Mouse (Mus musculus): ENCODE data around the gene Acot6. TPM values are rescaled to one million over a fixed set of nuclear protein-coding genes. Genes with fewer than 3 reads are reported as not detected.
"Not testable (repeated sequence)": the region's sequence is repeated elsewhere in the genome, so short reads cannot be mapped to it uniquely, and the experiment has no call there.

Acot6 gene
- polyA plus RNA-seq, 1 experiment from 2014 or later, result 1.0 TPM

GRCm38 (mm10) chr12:84062336-84062735 is 38.1 kb upstream of the Acot6 start:
- DNase-seq (ENCODE audit: low spot score) (no peak), ATAC-seq (replicated peaks; ENCODE audit: insufficient number of reproducible peaks, low FRiP score, low TSS enrichment, low read depth) (no peak)
- Histone ChIP-seq H3K27ac (replicated peaks; ENCODE audit: low read depth, low read length) (no peak overlapping the region), H3K4me3 (ENCODE audit: low read depth, low read length) (no peak overlapping the region), H3K27me3 (ENCODE audit: control insufficient read depth, insufficient read depth, low read length) (no peaks in the 10 kb centered on the region), H3K9ac (replicated peaks; ENCODE audit: low read length) (no peak overlapping the region), H3K9me3 (replicated peaks; ENCODE audit: control insufficient read depth, low read length) (no peaks in the 10 kb centered on the region), H3K36me3 (replicated peaks; ENCODE audit: control insufficient read depth, insufficient read depth, low read depth, low read length) (no peaks in the 10 kb centered on the region), H3K4me2 (ENCODE audit: low read depth, low read length) (no peak overlapping the region), H3K4me1 (ENCODE audit: control insufficient read depth, insufficient read depth, low read length) (no peaks in the 10 kb centered on the region)
- WGBS, result 91% methylated on average over 20 of the region's 20 CpGs

GRCm38 (mm10) chr12:84063228-84063627 is 37.2 kb upstream of the Acot6 start:
- Histone ChIP-seq H3K9ac (replicated peaks; ENCODE audit: low read length) (no peak overlapping the region), H3K36me3 (replicated peaks; ENCODE audit: control insufficient read depth, insufficient read depth, low read depth, low read length) (no peaks in the 10 kb centered on the region), H3K9me3 (replicated peaks; ENCODE audit: control insufficient read depth, low read length) (no peaks in the 10 kb centered on the region), H3K4me1 (ENCODE audit: control insufficient read depth, insufficient read depth, low read length) (no peaks in the 10 kb centered on the region), H3K4me2 (ENCODE audit: low read depth, low read length) (no peak overlapping the region), H3K27ac (replicated peaks; ENCODE audit: low read depth, low read length) (no peak overlapping the region), H3K4me3 (ENCODE audit: low read depth, low read length) (no peak overlapping the region), H3K27me3 (ENCODE audit: control insufficient read depth, insufficient read depth, low read length) (no peaks in the 10 kb centered on the region; the same call in 1 of the 2 replicates)
- WGBS, result 67% methylated on average over 5 of the region's 5 CpGs
- no peak for DNase-seq (ENCODE audit: low spot score)
- no peak for ATAC-seq (replicated peaks; ENCODE audit: insufficient number of reproducible peaks, low FRiP score, low TSS enrichment, low read depth)

DNA sequence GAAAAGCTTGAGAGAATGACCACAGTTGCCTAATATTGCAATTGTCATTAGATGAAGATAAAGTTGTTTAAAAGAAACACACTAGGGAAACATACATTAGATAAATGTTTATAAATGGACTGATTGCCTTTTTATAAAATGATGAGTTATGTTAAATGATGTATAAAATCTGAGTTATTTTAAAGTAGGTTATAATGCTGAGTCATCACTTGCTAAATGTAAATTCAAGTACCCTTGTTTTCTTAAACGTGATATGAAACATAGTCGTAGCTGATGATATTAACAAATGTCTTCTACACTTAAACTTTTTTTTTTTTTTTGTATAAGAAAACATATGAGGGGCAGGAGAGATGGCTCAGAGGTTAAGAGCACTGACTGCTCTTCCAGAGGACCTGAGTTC is 36.6 kb upstream of the Acot6 start:
- no peaks in the 10 kb centered on the region for H3K9me3 ChIP-seq (replicated peaks; ENCODE audit: control insufficient read depth, low read length)
- no peak overlapping the region for H3K4me3 ChIP-seq (ENCODE audit: low read depth, low read length)
- H3K27ac ChIP-seq (replicated peaks; ENCODE audit: low read depth, low read length), result no peak overlapping the region
- no peaks in the 10 kb centered on the region for H3K36me3 ChIP-seq (replicated peaks; ENCODE audit: control insufficient read depth, insufficient read depth, low read depth, low read length)
- peaks cover 3% of the 10 kb centered on the region; the same call in 1 of the 2 replicates for H3K27me3 ChIP-seq (ENCODE audit: control insufficient read depth, insufficient read depth, low read length)
- no peak for DNase-seq (ENCODE audit: low spot score)
- no peaks in the 10 kb centered on the region for H3K4me1 ChIP-seq (ENCODE audit: control insufficient read depth, insufficient read depth, low read length)
- no peak for ATAC-seq (replicated peaks; ENCODE audit: insufficient number of reproducible peaks, low FRiP score, low TSS enrichment, low read depth)
- no peak overlapping the region for H3K4me2 ChIP-seq (ENCODE audit: low read depth, low read length)
- H3K9ac ChIP-seq (replicated peaks; ENCODE audit: low read length), result no peak overlapping the region
- 85% methylated on average over 2 of the region's 2 CpGs for WGBS

GRCm38 (mm10) chr12:84064621-84065020 is 35.8 kb upstream of the Acot6 start:
- Histone ChIP-seq H3K36me3 (replicated peaks; ENCODE audit: control insufficient read depth, insufficient read depth, low read depth, low read length) (no peaks in the 10 kb centered on the region), H3K9ac (replicated peaks; ENCODE audit: low read length) (no peak overlapping the region), H3K27me3 (ENCODE audit: control insufficient read depth, insufficient read depth, low read length) (peaks cover 7% of the 10 kb centered on the region; the same call in 1 of the 2 replicates), H3K27ac (replicated peaks; ENCODE audit: low read depth, low read length) (no peak overlapping the region), H3K9me3 (replicated peaks; ENCODE audit: control insufficient read depth, low read length) (no peaks in the 10 kb centered on the region), H3K4me2 (ENCODE audit: low read depth, low read length) (no peak overlapping the region), H3K4me1 (ENCODE audit: control insufficient read depth, insufficient read depth, low read length) (no peaks in the 10 kb centered on the region), H3K4me3 (ENCODE audit: low read depth, low read length) (no peak overlapping the region)
- 74% methylated on average over 8 of the region's 8 CpGs for WGBS
- DNase-seq (ENCODE audit: low spot score) (no peak), ATAC-seq (replicated peaks; ENCODE audit: insufficient number of reproducible peaks, low FRiP score, low TSS enrichment, low read depth) (no peak)

- Histone ChIP-seq H3K9ac (replicated peaks; ENCODE audit: low read length) (no peak overlapping the region), H3K36me3 (replicated peaks; ENCODE audit: control insufficient read depth, insufficient read depth, low read depth, low read length) (no peaks in the 10 kb centered on the region), H3K4me2 (ENCODE audit: low read depth, low read length) (no peak overlapping the region), H3K4me3 (ENCODE audit: low read depth, low read length) (no peak overlapping the region), H3K9me3 (replicated peaks; ENCODE audit: control insufficient read depth, low read length) (no peaks in the 10 kb centered on the region), H3K27me3 (ENCODE audit: control insufficient read depth, insufficient read depth, low read length) (peaks cover 7% of the 10 kb centered on the region; the same call in 1 of the 2 replicates), H3K27ac (replicated peaks; ENCODE audit: low read depth, low read length) (no peak overlapping the region), H3K4me1 (ENCODE audit: control insufficient read depth, insufficient read depth, low read length) (no peaks in the 10 kb centered on the region)
- DNase-seq (ENCODE audit: low spot score), result no peak
- WGBS, result 83% methylated on average over 4 of the region's 4 CpGs
- ATAC-seq (replicated peaks; ENCODE audit: insufficient number of reproducible peaks, low FRiP score, low TSS enrichment, low read depth), result no peak
Measured at GRCm38 (mm10) chr12:84067752-84068151, 32.7 kb upstream of the Acot6 start.

GRCm38 (mm10) chr12:84068296-84068695 is 32.2 kb upstream of the Acot6 start:
- Histone ChIP-seq H3K36me3 (replicated peaks; ENCODE audit: control insufficient read depth, insufficient read depth, low read depth, low read length) (no peaks in the 10 kb centered on the region), H3K4me2 (ENCODE audit: low read depth, low read length) (no peak overlapping the region), H3K4me3 (ENCODE audit: low read depth, low read length) (no peak overlapping the region), H3K27me3 (ENCODE audit: control insufficient read depth, insufficient read depth, low read length) (peaks cover 7% of the 10 kb centered on the region; the same call in 1 of the 2 replicates), H3K9me3 (replicated peaks; ENCODE audit: control insufficient read depth, low read length) (no peaks in the 10 kb centered on the region), H3K4me1 (ENCODE audit: control insufficient read depth, insufficient read depth, low read length) (no peaks in the 10 kb centered on the region), H3K27ac (replicated peaks; ENCODE audit: low read depth, low read length) (no peak overlapping the region), H3K9ac (replicated peaks; ENCODE audit: low read length) (no peak overlapping the region)
- WGBS, result 56% methylated on average over 8 of the region's 8 CpGs
- ATAC-seq (replicated peaks; ENCODE audit: insufficient number of reproducible peaks, low FRiP score, low TSS enrichment, low read depth) (no peak), DNase-seq (ENCODE audit: low spot score) (no peak)

- Histone ChIP-seq H3K27me3 (ENCODE audit: control insufficient read depth, insufficient read depth, low read length) (peaks cover 7% of the 10 kb centered on the region; the same call in 1 of the 2 replicates), H3K4me2 (ENCODE audit: low read depth, low read length) (peak within 1 kb of the TSS; percentile 62), H3K9me3 (replicated peaks; ENCODE audit: control insufficient read depth, low read length) (no peaks in the 10 kb centered on the region), H3K4me1 (ENCODE audit: control insufficient read depth, insufficient read depth, low read length) (no peaks in the 10 kb centered on the region), H3K27ac (replicated peaks; ENCODE audit: low read depth, low read length) (no peak within 1 kb of the TSS), H3K4me3 (ENCODE audit: low read depth, low read length) (peak within 1 kb of the TSS; percentile 40), H3K36me3 (replicated peaks; ENCODE audit: control insufficient read depth, insufficient read depth, low read depth, low read length) (no peaks in the 10 kb centered on the region), H3K9ac (replicated peaks; ENCODE audit: low read length) (peak within 1 kb of the TSS; percentile 18; the same call in 1 of the 2 replicates)
- ATAC-seq (replicated peaks; ENCODE audit: insufficient number of reproducible peaks, low FRiP score, low TSS enrichment, low read depth) (no peak), DNase-seq (ENCODE audit: low spot score) (no peak)
- 53% methylated on average over 9 of the region's 9 CpGs for WGBS
Measured at GRCm38 (mm10) chr12:84068986-84069385, 31.5 kb upstream of the Acot6 start, which contains the start of gene Acot5. TSS of gene Acot5 (plus strand) at chr12:84069325.

DNA sequence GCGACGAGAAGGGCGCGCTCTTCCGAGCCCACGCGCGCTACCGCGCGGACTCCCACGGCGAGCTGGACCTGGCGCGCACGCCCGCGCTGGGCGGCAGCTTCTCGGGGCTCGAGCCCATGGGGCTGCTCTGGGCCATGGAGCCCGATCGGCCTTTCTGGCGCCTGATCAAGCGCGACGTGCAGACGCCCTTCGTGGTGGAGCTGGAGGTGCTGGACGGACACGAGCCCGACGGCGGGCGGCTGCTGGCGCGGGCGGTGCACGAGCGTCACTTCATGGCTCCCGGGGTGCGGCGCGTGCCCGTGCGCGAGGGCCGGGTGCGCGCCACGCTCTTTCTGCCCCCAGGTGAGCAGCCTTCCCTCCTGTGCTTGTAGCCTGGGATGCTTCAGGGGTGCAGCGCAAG is 30.9 kb upstream of the Acot6 start:
- peak overlapping the region; percentile 18; the same call in 1 of the 2 replicates for H3K9ac ChIP-seq (replicated peaks; ENCODE audit: low read length)

More for the DNA sequence above, 30.9 kb upstream of the Acot6 start:
- 2% methylated on average over 38 of the region's 52 CpGs for WGBS
- not testable (repeated sequence) for H3K9me3 ChIP-seq (replicated peaks; ENCODE audit: control insufficient read depth, low read length); ATAC-seq (replicated peaks; ENCODE audit: insufficient number of reproducible peaks, low FRiP score, low TSS enrichment, low read depth); H3K4me1 ChIP-seq (ENCODE audit: control insufficient read depth, insufficient read depth, low read length); H3K36me3 ChIP-seq (replicated peaks; ENCODE audit: control insufficient read depth, insufficient read depth, low read depth, low read length); H3K27me3 ChIP-seq (ENCODE audit: control insufficient read depth, insufficient read depth, low read length); H3K27ac ChIP-seq (replicated peaks; ENCODE audit: low read depth, low read length)
- Histone ChIP-seq H3K4me2 (ENCODE audit: low read depth, low read length) (peak overlapping the region; percentile 62), H3K4me3 (ENCODE audit: low read depth, low read length) (peak overlapping the region; percentile 40)
- DNase-seq (ENCODE audit: low spot score), result peak; percentile 17

Data from embryonic facial prominence, embryonic 11.5 days (tissue).